8 mouse cellular contexts compared by ENCODE assay signal in the genomic region with DNA sequence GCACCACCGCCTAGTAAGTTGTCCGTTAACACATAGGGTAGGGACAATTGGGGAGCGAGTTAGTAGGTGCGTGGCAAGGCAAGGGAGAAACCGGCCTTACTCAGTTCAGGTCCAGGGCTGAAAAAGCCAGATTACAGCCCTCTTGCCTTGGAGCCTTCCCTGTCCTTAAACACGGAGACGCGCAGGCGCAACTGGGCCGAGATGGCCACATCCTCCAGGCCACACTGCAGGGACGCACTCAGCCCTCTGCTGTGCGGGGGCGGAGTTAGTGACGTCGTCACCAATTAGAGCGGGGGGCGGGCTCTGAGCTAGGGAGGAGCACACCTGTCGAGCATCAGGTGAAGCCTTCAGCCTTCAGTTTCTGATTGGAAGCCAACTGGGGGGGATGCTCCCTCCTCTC. TPM values are rescaled to one million over a fixed set of nuclear protein-coding genes. Genes with fewer than 3 reads are reported as not detected.
DNase-seq lines count a peak whose midpoint lies in the region; ATAC-seq and TF ChIP-seq lines count a peak whose summit lies in the region.

No protein-coding gene starts in this region.

- peak overlapping the region; percentile 39; the same call in 1 of the 2 replicates for H3K27ac ChIP-seq in forebrain, embryonic 14.5 days (ENCODE audit: low read depth, low read length)
- peak overlapping the region; percentile 46; the same call in 1 of the 2 replicates for H3K27ac ChIP-seq in kidney, embryonic 15.5 days
- H3K27ac ChIP-seq in limb, embryonic 15.5 days, result 0 out of 2 replicates have a peak overlapping the region, but pooled peaks have one; percentile 2

- H3K27me3 ChIP-seq in G1E (ENCODE audit: insufficient read depth, low read length) (peaks cover 5% of the 10 kb centered on the region), myocyte (ENCODE audit: control insufficient read depth, insufficient read depth, insufficient read length) (no peaks in the 10 kb centered on the region)
- no peaks in the 10 kb centered on the region for H3K27me3 ChIP-seq in forebrain, embryonic 14.5 days (replicated peaks; ENCODE audit: control insufficient read depth, insufficient read depth, low read length)
- H3K27me3 ChIP-seq in kidney, embryonic 15.5 days, result no peaks in the 10 kb centered on the region
- no peaks in the 10 kb centered on the region for H3K27me3 ChIP-seq in limb, embryonic 15.5 days

- TF ChIP-seq POLR2A in myocyte (IDR thresholded peaks at IDR 0.05; ENCODE audit: insufficient read length, low read depth), result no peak

- peaks cover 82% of the 10 kb centered on the region for H3K4me1 ChIP-seq in G1E (ENCODE audit: insufficient read depth, low read depth, low read length)
- no peaks in the 10 kb centered on the region; the same call in 1 of the 2 replicates for H3K4me1 ChIP-seq in forebrain, embryonic 14.5 days (ENCODE audit: control insufficient read depth, insufficient read depth, low read length)
- H3K4me1 ChIP-seq in kidney, embryonic 15.5 days, result peaks cover 15% of the 10 kb centered on the region
- H3K4me1 ChIP-seq in limb, embryonic 15.5 days, result peaks cover 7% of the 10 kb centered on the region; the same call in 1 of the 2 replicates

- DNase-seq in G1E (ENCODE audit: low spot score), result no peak
- peak; percentile 66 for DNase-seq in brain, embryonic 18.5 days (ENCODE audit: low read depth, low spot score)
- DNase-seq in forebrain, embryonic 14.5 days (ENCODE audit: low spot score), result peak; percentile 83
- peak; percentile 65 for DNase-seq in urinary bladder, postnatal 25 days (ENCODE audit: low spot score)

- no peaks in the 10 kb centered on the region for H3K79me2 ChIP-seq in myocyte (ENCODE audit: control insufficient read depth, insufficient read depth)

- peak overlapping the region; percentile 42 for H3K4me2 ChIP-seq in forebrain, embryonic 14.5 days (ENCODE audit: low read length)
- H3K4me2 ChIP-seq in kidney, embryonic 15.5 days, result peak overlapping the region; percentile 54
- H3K4me2 ChIP-seq in limb, embryonic 15.5 days, result peak overlapping the region; percentile 22
- H3K4me2 ChIP-seq in myocyte (ENCODE audit: low read depth), result no peak overlapping the region

- H3ac ChIP-seq in myocyte (ENCODE audit: control insufficient read depth, insufficient read length), result no peak overlapping the region

- no peak for TF ChIP-seq CTCF in G1E (IDR thresholded peaks at IDR 0.05; ENCODE audit: low read depth, low read length)

- peak overlapping the region; percentile 44; the same call in 1 of the 2 replicates for H3K4me3 ChIP-seq in G1E (ENCODE audit: low read depth, low read length)
- H3K4me3 ChIP-seq in forebrain, embryonic 14.5 days (ENCODE audit: low read depth, low read length), result peak overlapping the region; percentile 13; the same call in 1 of the 2 replicates
- peak overlapping the region; percentile 26 for H3K4me3 ChIP-seq in kidney, embryonic 15.5 days (replicated peaks)
- 0 out of 2 replicates have a peak overlapping the region, but pooled peaks have one; percentile 1 for H3K4me3 ChIP-seq in limb, embryonic 15.5 days
- H3K4me3 ChIP-seq in myocyte, result no peak overlapping the region

- WGBS in forebrain, embryonic 14.5 days, result 5% methylated on average over 18 of the region's 18 CpGs
- WGBS in kidney, embryonic 15.5 days, result 12% methylated on average over 18 of the region's 18 CpGs
- WGBS in limb, embryonic 15.5 days, result 10% methylated on average over 18 of the region's 18 CpGs

- H3K36me3 ChIP-seq in G1E (replicated peaks) (peaks cover 52% of the 10 kb centered on the region), myocyte (ENCODE audit: control insufficient read depth, insufficient read depth) (peaks cover 27% of the 10 kb centered on the region)
- H3K36me3 ChIP-seq in forebrain, embryonic 14.5 days (ENCODE audit: control insufficient read depth, insufficient read depth, low read length), result peaks cover 41% of the 10 kb centered on the region
- H3K36me3 ChIP-seq in kidney, embryonic 15.5 days, result peaks cover 45% of the 10 kb centered on the region
- peaks cover 45% of the 10 kb centered on the region for H3K36me3 ChIP-seq in limb, embryonic 15.5 days

- H3K9ac ChIP-seq in forebrain, embryonic 14.5 days (ENCODE audit: low read length), result peak overlapping the region; percentile 56; the same call in 1 of the 2 replicates
- 0 out of 2 replicates have a peak overlapping the region, but pooled peaks have one; percentile 27 for H3K9ac ChIP-seq in kidney, embryonic 15.5 days
- no peak overlapping the region for H3K9ac ChIP-seq in limb, embryonic 15.5 days

- ATAC-seq in G1E (ENCODE audit: extremely low read depth, insufficient number of reproducible peaks, low FRiP score, poor library complexity, severe bottlenecking), result no peak
- ATAC-seq in forebrain, embryonic 14.5 days, result peak; percentile 84
- ATAC-seq in kidney, embryonic 15.5 days (replicated peaks; ENCODE audit: low FRiP score), result peak; percentile 91
- no peak for ATAC-seq in limb, embryonic 15.5 days (ENCODE audit: insufficient number of reproducible peaks, low FRiP score, low TSS enrichment, low read depth)
- no peak for ATAC-seq in monocyte, adult 5-6 weeks (replicated peaks; ENCODE audit: insufficient number of reproducible peaks, low FRiP score, low TSS enrichment, poor library complexity, severe bottlenecking)

- H3K9me3 ChIP-seq in G1E (replicated peaks), result no peaks in the 10 kb centered on the region
- H3K9me3 ChIP-seq in forebrain, embryonic 14.5 days (replicated peaks; ENCODE audit: control insufficient read depth, low read length), result no peaks in the 10 kb centered on the region
- H3K9me3 ChIP-seq in kidney, embryonic 15.5 days (replicated peaks), result no peaks in the 10 kb centered on the region
- H3K9me3 ChIP-seq in limb, embryonic 15.5 days, result no peaks in the 10 kb centered on the region

TF ChIP-seq in myocyte, 11 proteins besides CTCF, POLR2A, EP300 and RAD21:
- TF ChIP-seq POLR2AphosphoS2 (IDR thresholded peaks at IDR 0.05; ENCODE audit: insufficient read length, low read depth) (peak; percentile 45), TCF12 (IDR thresholded peaks at IDR 0.05; ENCODE audit: insufficient read depth, poor library complexity, severe bottlenecking) (no peak)
TF ChIP-seq in myocyte: peak in this region for 1.

RNA-seq across cellular contexts. Expression of a gene that starts 29.7 kb away (rescaled TPM):
- total RNA-seq in G1E (2014; fragmentation: Nextera tagmentation) (142 and 165 TPM in 2 replicates), G1E (2017) (173 and 176 TPM in 2 replicates)
- polyA plus RNA-seq in G1E (2012) (68.8 and 85.2 TPM in 2 replicates), myocyte (2012; fragmentation: generic; extraction: Trizol) (55.8 TPM)
- 85.3 and 96.7 TPM in 2 replicates for polyA plus RNA-seq in forebrain, embryonic 14.5 days (2014; fragmentation: Nextera tagmentation; extraction: Ambion mirVana)
- 78.5 and 91.6 TPM in 2 replicates for polyA plus RNA-seq in kidney, embryonic 15.5 days (2015; fragmentation: Nextera tagmentation; extraction: Ambion mirVana)
- 179 and 208 TPM in 2 replicates for polyA plus RNA-seq in limb, embryonic 15.5 days (2015; fragmentation: Nextera tagmentation; extraction: Ambion mirVana)
- total RNA-seq in monocyte, adult 5-6 weeks (2017), result 25.2 to 35.8 TPM (median 30.1 TPM) in 3 replicates

RNA-seq across cellular contexts. Expression of a gene that starts 35.8 kb away (rescaled TPM):
- total RNA-seq in G1E (2014; fragmentation: Nextera tagmentation), result 29.7 and 50.3 TPM in 2 replicates
- total RNA-seq in G1E (2017), result 6.7 and 7.7 TPM in 2 replicates
- polyA plus RNA-seq in G1E (2012), result 14.4 and 17.2 TPM in 2 replicates
- polyA plus RNA-seq in forebrain, embryonic 14.5 days (2014; fragmentation: Nextera tagmentation; extraction: Ambion mirVana), result 4.2 and 4.3 TPM in 2 replicates
- 9.6 and 13.6 TPM in 2 replicates for polyA plus RNA-seq in kidney, embryonic 15.5 days (2015; fragmentation: Nextera tagmentation; extraction: Ambion mirVana)
- 7.0 and 7.7 TPM in 2 replicates for polyA plus RNA-seq in limb, embryonic 15.5 days (2015; fragmentation: Nextera tagmentation; extraction: Ambion mirVana)
- polyA plus RNA-seq in myocyte (2012; fragmentation: generic; extraction: Trizol), result 7.2 TPM
- total RNA-seq in monocyte, adult 5-6 weeks (2017), result 6.1 to 7.5 TPM (median 6.9 TPM) in 3 replicates

RNA-seq across cellular contexts. Expression of a gene that starts 51.6 kb away (rescaled TPM):
- 249 and 348 TPM in 2 replicates for total RNA-seq in G1E (2014; fragmentation: Nextera tagmentation)
- total RNA-seq in G1E (2017), result 81.1 and 96.0 TPM in 2 replicates
- 47.4 and 62.9 TPM in 2 replicates for polyA plus RNA-seq in G1E (2012)
- polyA plus RNA-seq in forebrain, embryonic 14.5 days (2014; fragmentation: Nextera tagmentation; extraction: Ambion mirVana), result 0.41 and 0.94 TPM in 2 replicates
- 2.9 and 6.3 TPM in 2 replicates for polyA plus RNA-seq in kidney, embryonic 15.5 days (2015; fragmentation: Nextera tagmentation; extraction: Ambion mirVana)
- polyA plus RNA-seq in limb, embryonic 15.5 days (2015; fragmentation: Nextera tagmentation; extraction: Ambion mirVana), result 1.3 and 3.4 TPM in 2 replicates
- 0.13 TPM for polyA plus RNA-seq in myocyte (2012; fragmentation: generic; extraction: Trizol)
- total RNA-seq in monocyte, adult 5-6 weeks (2017), result 0.29 to 0.58 TPM in 2 of 3 replicates, not detected in the other

RNA-seq across cellular contexts. Expression of a gene that starts 56.9 kb away (rescaled TPM):
- 47.3 and 63.2 TPM in 2 replicates for total RNA-seq in G1E (2014; fragmentation: Nextera tagmentation)
- total RNA-seq in G1E (2017), result 119 and 190 TPM in 2 replicates
- polyA plus RNA-seq in G1E (2012), result 515 and 560 TPM in 2 replicates
- 290 and 301 TPM in 2 replicates for polyA plus RNA-seq in forebrain, embryonic 14.5 days (2014; fragmentation: Nextera tagmentation; extraction: Ambion mirVana)
- 135 and 141 TPM in 2 replicates for polyA plus RNA-seq in kidney, embryonic 15.5 days (2015; fragmentation: Nextera tagmentation; extraction: Ambion mirVana)
- 190 and 212 TPM in 2 replicates for polyA plus RNA-seq in limb, embryonic 15.5 days (2015; fragmentation: Nextera tagmentation; extraction: Ambion mirVana)
- 241 TPM for polyA plus RNA-seq in myocyte (2012; fragmentation: generic; extraction: Trizol)
- 4.9 to 35.0 TPM (median 16.9 TPM) in 3 replicates for total RNA-seq in monocyte, adult 5-6 weeks (2017)

Comparison
In these comparisons a context has a peak if more than half of its experiments do, and no peak if none do; other contexts are left out.
1. ATAC-seq: peak in forebrain, embryonic 14.5 days (single experiment) and kidney, embryonic 15.5 days (single experiment); none in G1E (single experiment), limb, embryonic 15.5 days (single experiment) and monocyte, adult 5-6 weeks (single experiment).
2. Peak in every context shown above with its lines, with median percentiles within 50 percentile points of each other: H3K27ac ChIP-seq.